Mouse (Mus musculus) megakaryocyte, embryonic 14.5 days (primary cell): ENCODE measurements at regions not wholly inside any gene's neighbourhood (a gene's known extent, or its start where the extent isn't known, plus 50 kb on each side); places are given as distances from the start of the nearest gene placed in this dataset.

Experiments
- FLI1 ChIP-seq: IDR thresholded peaks from 2 replicates; pipeline ENCODE4 v1.6.1; 2012; ENCODE audit warnings: low read length, inconsistent platforms, mixed read lengths
- GATA1 ChIP-seq: IDR thresholded peaks from 3 replicates; pipeline ENCODE4 v1.6.1; 2012; ENCODE audit warnings: mixed read lengths, low read length, inconsistent platforms, borderline replicate concordance

- TF ChIP-seq FLI1 (no peak), GATA1 (no peak)
Observed at GRCm38 (mm10) chr10:96955776-96956448, 339.1 kb downstream of the Btg1 start.
